Mouse (Mus musculus): ENCODE results near the gene Rps29. TPM values are rescaled to one million over a fixed set of nuclear protein-coding genes. Genes with fewer than 3 reads are reported as not detected.

The Rps29 gene
- polyA plus RNA-seq, 1 experiment = 1,903 TPM

DNA sequence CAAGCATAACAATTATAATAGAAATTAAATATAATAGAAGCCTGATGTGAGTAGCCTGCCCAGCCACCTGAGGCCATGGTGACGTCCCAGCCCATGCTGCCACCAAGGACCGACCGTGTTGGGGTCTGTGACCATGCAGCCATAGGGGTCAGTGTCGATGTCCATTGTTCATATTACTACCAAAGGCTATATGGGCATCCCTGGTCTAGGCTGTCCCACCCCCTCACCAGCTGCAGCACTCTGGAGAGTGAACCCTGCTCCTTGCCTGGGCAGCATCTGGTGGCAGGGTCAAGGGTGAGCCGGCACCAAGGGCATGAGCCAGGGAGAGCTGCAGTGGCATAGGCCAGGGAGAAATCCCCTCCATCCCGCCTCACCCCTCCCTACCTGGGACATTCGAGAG lies 19.1 kb downstream of the Rps29 start:
- H3K27ac ChIP-seq (ENCODE audit: insufficient read depth, low read depth, low read length) = no peak overlapping the region
- TF ChIP-seq POLR2A (IDR thresholded peaks at IDR 0.05; ENCODE audit: borderline replicate concordance, low read depth, low read length) = no peak
- no peak for TF ChIP-seq CTCF (IDR thresholded peaks at IDR 0.05; ENCODE audit: low read depth, low read length)
- H3K4me3 ChIP-seq (ENCODE audit: insufficient read depth, low read length) = no peak overlapping the region
- no peaks in the 10 kb centered on the region for H3K4me1 ChIP-seq (ENCODE audit: control insufficient read depth, insufficient read depth, low read length)

DNA sequence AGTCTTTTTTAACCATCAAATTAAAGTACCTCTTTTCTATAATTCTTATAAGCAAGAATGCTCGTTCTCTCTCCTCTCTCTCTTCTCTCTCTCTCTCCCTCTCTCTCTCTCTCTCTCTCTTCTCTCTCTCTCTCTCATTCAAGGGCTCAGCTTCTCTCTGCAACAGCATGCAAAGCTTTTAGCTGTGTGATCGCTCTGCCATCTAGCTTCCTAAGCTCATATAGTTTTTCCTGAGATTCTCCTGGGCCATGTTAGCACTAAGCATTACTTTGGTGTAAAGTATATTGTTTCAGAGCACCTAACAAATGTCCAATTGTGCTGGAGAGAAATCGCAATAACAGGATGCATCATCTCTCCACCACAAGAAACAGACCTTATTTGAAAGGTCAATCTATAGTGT lies 19.8 kb downstream of the Rps29 start:
- H3K4me1 ChIP-seq (ENCODE audit: control insufficient read depth, insufficient read depth, low read length) = no peaks in the 10 kb centered on the region
- no peak overlapping the region for H3K27ac ChIP-seq (ENCODE audit: insufficient read depth, low read depth, low read length)
- H3K4me3 ChIP-seq (ENCODE audit: insufficient read depth, low read length) = no peak overlapping the region

DNA sequence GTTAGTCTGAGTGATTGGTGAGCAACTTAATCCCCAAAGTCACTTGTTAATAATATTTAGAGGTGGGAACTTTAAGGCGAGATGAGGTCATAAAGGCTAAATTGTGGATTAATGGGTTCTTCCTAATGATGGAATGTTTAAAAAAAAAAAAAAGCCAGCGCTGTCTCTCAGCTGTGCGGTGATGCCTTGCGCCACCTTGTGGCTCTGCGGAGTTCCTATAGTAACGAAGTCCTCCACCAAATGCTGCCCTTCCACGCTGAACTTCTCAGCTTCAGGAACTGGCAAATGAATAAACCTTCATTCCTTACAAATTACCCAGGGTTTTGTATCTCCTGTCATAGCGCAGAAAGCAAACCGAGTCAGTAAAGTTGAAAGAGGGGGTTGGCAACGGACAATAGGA lies 27.0 kb downstream of the Rps29 start:
- Histone ChIP-seq H3K4me3 (ENCODE audit: insufficient read depth, low read length) (no peak overlapping the region), H3K27ac (ENCODE audit: insufficient read depth, low read depth, low read length) (no peak overlapping the region), H3K4me1 (ENCODE audit: control insufficient read depth, insufficient read depth, low read length) (no peaks in the 10 kb centered on the region)
- TF ChIP-seq CTCF (IDR thresholded peaks at IDR 0.05; ENCODE audit: low read depth, low read length) = peak; percentile 77
- TF ChIP-seq POLR2A (IDR thresholded peaks at IDR 0.05; ENCODE audit: borderline replicate concordance, low read depth, low read length) = no peak

More for the DNA sequence above, 19.8 kb downstream of the Rps29 start:
- TF ChIP-seq CTCF (IDR thresholded peaks at IDR 0.05; ENCODE audit: low read depth, low read length) = no peak
- no peak for TF ChIP-seq POLR2A (IDR thresholded peaks at IDR 0.05; ENCODE audit: borderline replicate concordance, low read depth, low read length)

DNA sequence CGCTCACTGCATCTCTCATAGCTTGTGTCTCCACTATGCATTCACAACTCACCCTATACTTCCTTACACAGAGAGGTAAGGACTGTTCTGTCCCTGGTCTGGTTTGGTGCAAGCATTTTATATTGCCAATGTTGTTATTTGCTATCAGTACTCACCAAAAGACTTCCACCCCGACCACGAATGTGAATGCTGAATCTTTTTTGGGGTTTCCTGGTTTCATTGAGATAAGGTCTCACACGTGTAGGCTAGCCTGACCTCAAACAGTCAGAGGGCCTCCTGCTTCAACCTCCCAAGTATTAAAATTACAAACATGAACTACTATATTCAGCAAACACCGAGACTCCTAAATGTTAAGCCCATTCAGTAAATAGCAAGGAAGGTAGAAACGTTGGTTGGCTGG lies 27.7 kb downstream of the Rps29 start:
- Histone ChIP-seq H3K4me3 (ENCODE audit: insufficient read depth, low read length) (no peak overlapping the region), H3K4me1 (ENCODE audit: control insufficient read depth, insufficient read depth, low read length) (no peaks in the 10 kb centered on the region), H3K27ac (ENCODE audit: insufficient read depth, low read depth, low read length) (no peak overlapping the region)
- TF ChIP-seq CTCF (IDR thresholded peaks at IDR 0.05; ENCODE audit: low read depth, low read length) (no peak), POLR2A (IDR thresholded peaks at IDR 0.05; ENCODE audit: borderline replicate concordance, low read depth, low read length) (no peak)

DNA sequence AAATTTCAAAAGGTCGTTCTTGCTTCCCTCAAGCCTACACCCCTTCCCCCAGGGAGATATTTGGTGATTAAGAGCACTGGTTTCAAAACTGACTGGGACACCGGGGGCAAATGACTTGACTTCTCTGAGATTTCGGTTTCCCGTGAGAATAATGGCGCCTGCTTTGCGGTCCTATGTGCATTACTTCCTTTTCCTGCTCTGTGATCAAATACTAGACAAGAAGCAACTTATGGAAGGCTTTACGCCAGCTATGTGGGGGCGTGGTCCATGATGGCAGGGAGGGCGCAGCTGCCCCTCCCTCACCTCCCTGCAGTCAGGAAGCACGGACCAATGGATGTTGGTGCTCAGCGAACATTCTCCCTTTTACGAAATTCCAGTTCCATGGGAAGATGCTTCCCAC lies 28.5 kb downstream of the Rps29 start:
- TF ChIP-seq POLR2A (IDR thresholded peaks at IDR 0.05; ENCODE audit: borderline replicate concordance, low read depth, low read length) = no peak
- no peak for TF ChIP-seq CTCF (IDR thresholded peaks at IDR 0.05; ENCODE audit: low read depth, low read length)
- no peak overlapping the region for H3K27ac ChIP-seq (ENCODE audit: insufficient read depth, low read depth, low read length)
- no peaks in the 10 kb centered on the region for H3K4me1 ChIP-seq (ENCODE audit: control insufficient read depth, insufficient read depth, low read length)
- no peak overlapping the region for H3K4me3 ChIP-seq (ENCODE audit: insufficient read depth, low read length)

DNA sequence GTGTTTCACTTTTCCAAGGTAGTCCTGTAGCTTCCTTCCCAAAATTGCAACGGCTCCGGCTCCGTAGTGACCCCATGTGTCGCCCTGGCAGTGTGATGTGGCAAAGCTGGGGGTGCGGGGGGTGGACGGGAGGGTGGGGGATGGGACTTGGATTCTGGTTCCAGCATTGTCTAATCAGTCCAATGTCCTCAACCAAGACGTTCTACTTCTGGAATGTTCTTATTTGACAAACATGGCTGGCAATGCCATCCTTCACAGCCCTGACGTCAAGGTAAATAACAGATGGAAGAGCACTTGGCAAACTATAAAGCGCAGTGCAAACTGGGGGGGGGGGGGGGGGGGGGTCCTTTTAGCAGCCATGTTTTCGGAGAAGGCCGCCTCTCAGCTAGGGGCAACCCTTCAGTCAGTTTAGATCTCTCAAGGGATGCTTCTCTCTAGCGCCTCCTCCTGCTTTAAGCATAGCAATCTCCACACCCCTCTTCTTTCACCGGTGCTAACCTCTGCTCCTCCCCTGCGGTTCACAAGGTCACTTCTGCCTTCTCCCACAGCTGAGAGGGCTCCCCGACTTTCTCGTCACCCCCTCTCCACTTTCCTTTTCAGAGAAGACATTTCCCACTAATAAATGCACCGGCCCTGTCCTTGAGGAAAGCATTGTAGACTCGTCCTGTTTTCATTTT lies 29.2 kb downstream of the Rps29 start:
- Histone ChIP-seq H3K4me1 (ENCODE audit: control insufficient read depth, insufficient read depth, low read length) (no peaks in the 10 kb centered on the region), H3K4me3 (ENCODE audit: insufficient read depth, low read length) (no peak overlapping the region), H3K27ac (ENCODE audit: insufficient read depth, low read depth, low read length) (no peak overlapping the region)
- no peak for TF ChIP-seq CTCF (IDR thresholded peaks at IDR 0.05; ENCODE audit: low read depth, low read length)
- TF ChIP-seq POLR2A (IDR thresholded peaks at IDR 0.05; ENCODE audit: borderline replicate concordance, low read depth, low read length) = no peak

DNA sequence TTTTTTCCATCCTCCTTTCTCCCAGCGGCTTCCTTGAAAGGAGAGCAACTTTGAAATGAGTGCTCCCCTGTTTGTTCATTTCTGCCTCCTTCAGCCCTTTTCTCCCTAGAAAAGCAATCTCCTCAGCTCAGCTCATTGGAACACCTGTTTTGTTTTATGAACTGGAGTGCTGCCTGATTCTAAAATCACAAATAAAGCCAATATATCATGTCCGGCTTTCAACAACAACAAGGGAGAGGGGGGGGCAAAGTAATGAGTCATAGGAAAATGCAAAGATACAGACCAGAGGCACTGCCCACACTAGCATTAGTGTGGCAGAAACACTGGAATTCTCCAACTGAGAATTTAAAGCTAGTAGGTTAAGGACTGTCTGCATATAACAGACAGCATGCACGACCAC lies 31.4 kb downstream of the Rps29 start:
- Histone ChIP-seq H3K27ac (ENCODE audit: insufficient read depth, low read depth, low read length) (no peak overlapping the region), H3K4me3 (ENCODE audit: insufficient read depth, low read length) (no peak overlapping the region), H3K4me1 (ENCODE audit: control insufficient read depth, insufficient read depth, low read length) (no peaks in the 10 kb centered on the region)
- TF ChIP-seq POLR2A (IDR thresholded peaks at IDR 0.05; ENCODE audit: borderline replicate concordance, low read depth, low read length) = no peak
- TF ChIP-seq CTCF (IDR thresholded peaks at IDR 0.05; ENCODE audit: low read depth, low read length) = no peak

DNA sequence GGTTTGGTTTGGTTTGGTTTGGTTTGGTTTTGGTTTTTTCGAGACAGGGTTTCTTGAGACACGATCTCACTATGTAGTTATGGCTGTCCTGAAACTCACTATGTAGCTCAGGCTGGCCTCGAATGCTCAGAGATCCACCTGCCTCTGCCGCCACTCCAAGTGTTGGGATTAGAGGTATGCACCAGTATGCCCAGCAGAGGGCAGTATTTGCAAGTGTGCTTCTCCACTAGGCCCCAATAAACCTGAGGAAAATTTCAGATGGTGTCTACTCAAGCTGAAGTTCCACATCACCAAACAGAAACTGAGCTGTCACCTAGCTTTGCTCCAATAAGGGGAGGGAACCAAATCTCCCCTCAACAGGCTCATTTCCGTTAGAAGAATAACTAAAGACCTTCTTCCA lies 31.8 kb downstream of the Rps29 start:
- H3K27ac ChIP-seq (ENCODE audit: insufficient read depth, low read depth, low read length) = no peak overlapping the region
- TF ChIP-seq CTCF (IDR thresholded peaks at IDR 0.05; ENCODE audit: low read depth, low read length) = peak; percentile 45; the same call in 1 of the 2 replicates
- TF ChIP-seq POLR2A (IDR thresholded peaks at IDR 0.05; ENCODE audit: borderline replicate concordance, low read depth, low read length) = no peak

DNA sequence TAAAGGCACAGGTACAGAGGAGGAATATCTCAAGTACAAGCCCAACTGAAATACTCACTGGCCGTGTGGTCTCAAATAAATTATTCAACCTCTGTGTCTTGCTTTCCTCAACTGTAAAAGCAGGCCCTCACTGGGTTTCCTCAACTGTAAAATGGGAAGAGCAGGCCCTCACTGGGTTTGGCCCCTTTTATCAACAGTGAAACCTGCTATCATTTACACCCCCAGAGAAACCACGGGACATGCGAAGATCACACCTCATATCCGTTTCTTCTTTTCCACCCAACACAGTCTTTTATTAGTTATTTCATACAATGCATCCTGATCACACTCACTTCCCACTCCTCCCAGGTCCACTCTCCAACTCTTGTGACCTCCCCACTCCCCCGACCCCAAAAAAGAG lies 33.9 kb downstream of the Rps29 start:
- no peak for TF ChIP-seq POLR2A (IDR thresholded peaks at IDR 0.05; ENCODE audit: borderline replicate concordance, low read depth, low read length)
- no peak for TF ChIP-seq CTCF (IDR thresholded peaks at IDR 0.05; ENCODE audit: low read depth, low read length)
- H3K27ac ChIP-seq (ENCODE audit: insufficient read depth, low read depth, low read length) = no peak overlapping the region
- no peak overlapping the region for H3K4me3 ChIP-seq (ENCODE audit: insufficient read depth, low read length)
- H3K4me1 ChIP-seq (ENCODE audit: control insufficient read depth, insufficient read depth, low read length) = no peaks in the 10 kb centered on the region

More for the DNA sequence above, 31.8 kb downstream of the Rps29 start:
- Histone ChIP-seq H3K4me3 (ENCODE audit: insufficient read depth, low read length) (no peak overlapping the region), H3K4me1 (ENCODE audit: control insufficient read depth, insufficient read depth, low read length) (no peaks in the 10 kb centered on the region)

DNA sequence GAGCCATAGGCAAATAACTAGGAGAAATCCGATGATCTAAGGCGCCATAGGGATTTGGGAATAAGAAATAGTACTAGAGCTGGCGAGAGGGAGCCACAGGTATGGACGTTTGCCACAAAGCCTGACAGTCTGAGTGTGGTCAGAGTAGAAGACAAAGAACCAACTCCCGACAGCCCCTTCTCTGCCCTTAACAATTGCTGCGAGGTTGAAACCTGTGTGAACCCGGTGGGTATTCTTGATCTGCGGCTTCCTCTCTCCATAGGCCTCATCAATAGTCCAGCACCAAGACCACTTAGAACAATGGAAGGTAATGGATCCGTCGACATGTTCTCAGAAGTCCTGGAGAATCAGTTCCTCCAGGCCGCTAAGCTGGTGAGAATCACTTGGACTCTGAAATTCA lies 36.2 kb downstream of the Rps29 start:
- TF ChIP-seq CTCF (IDR thresholded peaks at IDR 0.05; ENCODE audit: low read depth, low read length) (no peak), POLR2A (IDR thresholded peaks at IDR 0.05; ENCODE audit: borderline replicate concordance, low read depth, low read length) (no peak)

More for the DNA sequence above, 36.2 kb downstream of the Rps29 start:
- H3K27ac ChIP-seq (ENCODE audit: insufficient read depth, low read depth, low read length) = no peak overlapping the region
- no peak overlapping the region for H3K4me3 ChIP-seq (ENCODE audit: insufficient read depth, low read length)
- no peaks in the 10 kb centered on the region for H3K4me1 ChIP-seq (ENCODE audit: control insufficient read depth, insufficient read depth, low read length)

Data from bone marrow macrophage, adult 2 months (primary cell).